Mouse (Mus musculus) heart, adult 2 months (tissue): ENCODE results near the gene Spx.

Source experiments
- CTCF ChIP-seq: fragments of 200-600 bp; IDR thresholded peaks from 2 replicates; pipeline ENCODE4 v1.8.1; 2022; ENCODE audit warnings: antibody characterized with exemption, mild to moderate bottlenecking, moderate library complexity
- POLR2A ChIP-seq: fragments of 200-500 bp; IDR thresholded peaks from 2 replicates; pipeline ENCODE4 v1.6.1; 2011; ENCODE audit warnings: mild to moderate bottlenecking, low read depth, low read length, control low read depth; ENCODE audit not compliant: insufficient read depth

GRCm38 (mm10) chr6:142377081-142377480 is 36.2 kb upstream of the Spx start:
- no peak for TF ChIP-seq CTCF
- TF ChIP-seq POLR2A: no peak
